Mouse (Mus musculus): ENCODE measurements around the gene Snx17.

Gene Snx17

DNA sequence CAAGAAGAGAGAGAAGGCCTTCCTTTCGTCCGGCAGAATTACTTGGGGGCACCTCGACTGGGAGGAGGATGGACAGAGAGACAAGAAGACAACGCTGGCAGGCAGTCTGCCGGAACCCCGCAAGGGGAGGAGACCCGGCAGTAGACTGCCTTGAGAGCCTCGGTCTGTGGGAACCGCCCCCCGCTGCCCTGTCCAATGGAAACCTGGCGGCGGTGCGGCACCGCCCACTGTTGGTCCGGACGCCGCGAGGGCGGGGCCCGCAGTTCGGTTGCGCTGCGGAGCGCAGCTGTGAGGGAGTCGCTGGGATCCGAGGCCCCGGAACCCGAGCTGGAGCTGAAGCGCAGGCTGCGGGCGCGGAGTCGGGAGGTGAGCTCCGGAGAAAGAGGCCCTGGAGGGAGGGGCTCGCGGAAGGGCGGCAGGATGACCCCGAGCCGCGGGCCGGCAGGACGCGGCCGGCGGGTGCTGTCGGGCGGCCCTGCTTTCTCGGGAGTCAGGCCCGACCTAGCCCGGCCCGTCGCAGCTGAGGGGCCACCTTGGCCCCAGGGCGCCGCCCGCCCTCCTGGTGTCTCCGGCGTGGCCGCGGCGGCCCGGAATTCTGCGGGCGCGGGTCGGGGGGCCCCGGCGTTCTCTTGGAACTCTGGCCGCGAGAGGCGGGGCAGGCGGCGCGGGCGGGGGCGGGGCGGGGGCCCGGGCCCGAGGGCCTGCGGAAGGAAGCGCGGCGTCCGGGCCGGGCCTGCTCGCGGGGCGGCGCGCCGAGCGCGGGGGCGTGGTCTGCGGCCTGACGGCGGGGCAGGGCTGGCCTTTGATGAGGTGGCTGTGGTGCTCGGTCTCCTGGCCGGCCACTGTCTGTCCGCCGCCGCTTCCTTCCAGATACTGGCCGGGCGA lies 47.9 kb downstream of the Snx17 start, which contains the start of the genes Nrbp1 and Gm9970:
Nrbp1 (plus strand) TSS at position 228 of the 885 bp plus-strand sequence.
Gm9970 (minus strand) TSS at position 596 of the 885 bp plus-strand sequence.
- DNase-seq: peak; percentile 96

- no peak for DNase-seq
Measured at GRCm38 (mm10) chr5:31241522-31242034, 48.6 kb downstream of the Snx17 start.

DNA sequence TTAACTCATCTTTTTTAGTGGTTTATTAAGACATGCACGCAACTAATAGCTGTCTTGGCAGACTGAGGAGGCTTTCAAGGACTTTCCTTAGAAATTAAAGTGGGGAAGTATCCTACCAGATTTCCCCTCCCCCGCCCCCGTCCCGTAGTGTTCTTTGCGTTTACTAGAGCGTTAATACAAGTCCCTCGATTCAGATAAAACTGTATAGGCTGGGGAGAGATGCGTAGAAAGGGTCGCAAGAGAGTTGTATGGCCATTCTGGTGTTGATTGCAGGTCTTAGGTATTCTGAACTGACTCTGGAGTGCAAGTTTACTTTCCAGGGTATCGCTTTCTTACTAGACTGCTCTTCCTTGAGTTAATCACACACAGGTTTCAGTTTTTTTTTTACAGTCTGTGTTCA lies 49.2 kb downstream of the Snx17 start:
- DNase-seq: no peak
